Mouse (Mus musculus) lung, adult 2 months (tissue): ENCODE measurements around the gene Gpx4.

Experiments used
- CTCF ChIP-seq: fragments of 200-500 bp; IDR thresholded peaks from 2 replicates; pipeline ENCODE4 v1.5.1; 2011; ENCODE audit warnings: mild to moderate bottlenecking, low read length, control low read depth; ENCODE audit not compliant: insufficient read depth
- POLR2A ChIP-seq: fragments of 200-500 bp; IDR thresholded peaks from 2 replicates; pipeline ENCODE4 v1.6.1; 2011; ENCODE audit warnings: low read depth, mild to moderate bottlenecking, control low read depth, low read length, borderline replicate concordance; ENCODE audit errors: extremely low read depth

DNA sequence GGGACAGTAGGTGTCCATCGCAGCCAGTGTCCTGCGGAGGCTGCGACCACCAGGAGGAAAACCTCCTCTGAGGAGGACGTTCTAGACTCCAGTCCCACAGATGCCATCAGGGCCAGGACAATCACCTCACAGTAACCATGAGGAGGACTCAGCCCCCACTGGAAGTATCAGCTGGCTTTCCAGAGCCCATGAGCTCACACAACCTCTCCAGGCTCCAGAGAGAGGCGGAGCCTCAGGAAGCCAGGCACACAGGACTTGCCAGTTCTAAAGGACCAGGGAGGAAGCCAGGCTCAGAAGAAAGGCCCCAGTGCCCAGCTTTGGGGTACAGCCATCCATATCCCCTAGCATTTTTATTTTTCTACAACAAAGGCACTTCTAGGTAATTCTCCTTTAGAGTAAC is 48.6 kb downstream of the Gpx4 start:
- no peak for TF ChIP-seq CTCF
- TF ChIP-seq POLR2A, result no peak
